In genomic region chr4:34582476-34582875, GRCm38 (mm10) we compare ENCODE assay signal across 11 mouse cellular contexts. TPM values are rescaled to one million over a fixed set of nuclear protein-coding genes. Genes with fewer than 3 reads are reported as not detected.
DNase-seq lines count a peak whose midpoint lies in the region; ATAC-seq and TF ChIP-seq lines count a peak whose summit lies in the region.
"Had no signal": no experiment of that assay in that cellular context is flagged by ENCODE, and none has a peak within 500 bp of the region (broad histone marks: within the 10 kb centered on the region; RNA-seq: fewer than 3 reads in every experiment).

No protein-coding gene starts in this region.

- no peaks in the 10 kb centered on the region for H3K9me3 ChIP-seq in intestine, embryonic 15.5 days
- H3K9me3 ChIP-seq in intestine, postnatal 0 days (ENCODE audit: control insufficient read depth) = no peaks in the 10 kb centered on the region
- H3K9me3 ChIP-seq in ES-E14 (ENCODE audit: control insufficient read depth, insufficient read depth, low read depth, low read length) = no peaks in the 10 kb centered on the region
- no peaks in the 10 kb centered on the region for H3K9me3 ChIP-seq in neural tube, embryonic 14.5 days (ENCODE audit: control insufficient read depth, low read length)

- TF ChIP-seq CTCF in intestine, postnatal 0 days (IDR thresholded peaks at IDR 0.05; ENCODE audit: low read depth) = no peak
- TF ChIP-seq CTCF in gastrocnemius, adult 2 months (IDR thresholded peaks at IDR 0.05) = no peak

- in situ Hi-C loops in ES-E14 (cut with MboI; ENCODE audit: low sequenced_read_pairs in 2 of 2, unreplicated experiment in 2 of 2) = no loop called here

- intact Hi-C loops in gastrocnemius, adult 2 months (cut with DNase I) = no loop called here

- no peaks in the 10 kb centered on the region for H3K27me3 ChIP-seq in intestine, embryonic 15.5 days (replicated peaks)
- no peaks in the 10 kb centered on the region for H3K27me3 ChIP-seq in intestine, postnatal 0 days (replicated peaks; ENCODE audit: control insufficient read depth, insufficient read depth, low read length)
- H3K27me3 ChIP-seq in neural tube, embryonic 14.5 days (ENCODE audit: control insufficient read depth, insufficient read depth, low read length) = no peaks in the 10 kb centered on the region

- 74% methylated on average over 5 of the region's 5 CpGs for WGBS in intestine, embryonic 15.5 days
- 58% methylated on average over 5 of the region's 5 CpGs for WGBS in intestine, postnatal 0 days
- 49% methylated on average over 5 of the region's 5 CpGs for WGBS in neural tube, embryonic 14.5 days

- no peak overlapping the region for H3K9ac ChIP-seq in intestine, embryonic 15.5 days
- no peak overlapping the region for H3K9ac ChIP-seq in intestine, postnatal 0 days (ENCODE audit: low read depth, low read length)
- H3K9ac ChIP-seq in ES-E14 (ENCODE audit: insufficient read depth, low read depth, low read length, poor library complexity, severe bottlenecking) = no peak overlapping the region
- H3K9ac ChIP-seq in neural tube, embryonic 14.5 days (replicated peaks; ENCODE audit: low read depth, low read length) = no peak overlapping the region
- H3K9ac ChIP-seq: liver, postnatal 0 days had no signal

- H3K27ac ChIP-seq in intestine, embryonic 15.5 days = no peak overlapping the region
- H3K27ac ChIP-seq in intestine, postnatal 0 days (ENCODE audit: low read depth, low read length) = no peak overlapping the region
- H3K27ac ChIP-seq in ES-E14 (ENCODE audit: insufficient read depth, low read depth, low read length, poor library complexity, severe bottlenecking) = no peak overlapping the region; the same call in 1 of the 2 replicates
- H3K27ac ChIP-seq in neural tube, embryonic 14.5 days (ENCODE audit: low read depth, low read length) = no peak overlapping the region
- no peak overlapping the region for H3K27ac ChIP-seq in gastrocnemius, adult 2 months

- H3K4me1 ChIP-seq in intestine, embryonic 15.5 days (replicated peaks) = no peaks in the 10 kb centered on the region
- no peaks in the 10 kb centered on the region for H3K4me1 ChIP-seq in intestine, postnatal 0 days (replicated peaks; ENCODE audit: control insufficient read depth, insufficient read depth, low read length)
- peaks cover 0 to 9% of the 10 kb centered on the region in 2 experiments; a peak in 2 of 4 replicates for H3K4me1 ChIP-seq in ES-E14 (ENCODE audit: control insufficient read depth in 2 of 2, insufficient read depth in 2 of 2, low read length in 2 of 2, poor library complexity in 1 of 2)
- no peaks in the 10 kb centered on the region for H3K4me1 ChIP-seq in neural tube, embryonic 14.5 days (ENCODE audit: control insufficient read depth, insufficient read depth, low read length)

- no peak overlapping the region for H3K4me2 ChIP-seq in intestine, embryonic 15.5 days (replicated peaks)
- no peak overlapping the region for H3K4me2 ChIP-seq in intestine, postnatal 0 days (replicated peaks; ENCODE audit: low read depth)
- no peak overlapping the region for H3K4me2 ChIP-seq in neural tube, embryonic 14.5 days (ENCODE audit: low read depth, low read length)

- peak; percentile 47; the same call in 1 of the 2 replicates for ATAC-seq in intestine, embryonic 15.5 days
- ATAC-seq in intestine, postnatal 0 days = no peak
- peak; percentile 49 for ATAC-seq in neural tube, embryonic 14.5 days (ENCODE audit: low read depth)
- ATAC-seq: liver, postnatal 0 days had no signal

- no peak overlapping the region for H3K4me3 ChIP-seq in intestine, embryonic 15.5 days (replicated peaks)
- no peak overlapping the region for H3K4me3 ChIP-seq in intestine, postnatal 0 days (ENCODE audit: low read depth, low read length)
- H3K4me3 ChIP-seq in ES-E14 (ENCODE audit: insufficient read depth in 1 of 2, low read depth in 1 of 2, low read length in 2 of 2, poor library complexity in 1 of 2, severe bottlenecking in 1 of 2) = no peak overlapping the region
- H3K4me3 ChIP-seq in neural tube, embryonic 14.5 days (ENCODE audit: low read depth, low read length) = no peak overlapping the region
- no peak overlapping the region for H3K4me3 ChIP-seq in gastrocnemius, adult 2 months

- H3K36me3 ChIP-seq in intestine, embryonic 15.5 days = peaks cover 12% of the 10 kb centered on the region; the same call in 1 of the 2 replicates
- peaks cover 58% of the 10 kb centered on the region for H3K36me3 ChIP-seq in intestine, postnatal 0 days (ENCODE audit: control insufficient read depth, insufficient read depth)
- H3K36me3 ChIP-seq in ES-E14 (ENCODE audit: control insufficient read depth, insufficient read depth, low read length, poor library complexity, severe bottlenecking) = peaks cover 33% of the 10 kb centered on the region
- peaks cover 35% of the 10 kb centered on the region for H3K36me3 ChIP-seq in neural tube, embryonic 14.5 days (ENCODE audit: control insufficient read depth, insufficient read depth, low read length)

- DNase-seq in adrenal gland, postnatal 14 days = peak; percentile 16
- DNase-seq in adrenal gland, postnatal 25 days = no peak
- peak; percentile 31 for DNase-seq in ES-E14 (ENCODE audit: low read depth, low spot score)
- no peak for DNase-seq in embryo, embryonic 10.5 days (ENCODE audit: low spot score)
- DNase-seq in gastrocnemius, adult 2 months = no peak
- DNase-seq: cerebellum, adult 9-10 months; kidney, postnatal 36 days; liver, postnatal 0 days had no signal

TF ChIP-seq in ES-E14, 5 proteins besides CTCF, POLR2A, EP300 and RAD21:
- TF ChIP-seq ZC3H11A (IDR thresholded peaks at IDR 0.05; ENCODE audit: borderline replicate concordance, low read depth, low read length) (no peak), MAFK (IDR thresholded peaks at IDR 0.05; ENCODE audit: insufficient read depth, low read depth, low read length) (no peak), CHD2 (IDR thresholded peaks at IDR 0.05; ENCODE audit: low read depth, low read length) (no peak), HCFC1 (IDR thresholded peaks at IDR 0.05; ENCODE audit: borderline replicate concordance, insufficient read depth, low read length) (no peak), ZNF384 (IDR thresholded peaks at IDR 0.05; ENCODE audit: low read depth, low read length) (no peak)

RNA-seq across cellular contexts. Expression of gene Akirin2, which starts 31.7 kb away (rescaled TPM):
- 65.6 and 67.0 TPM in 2 replicates for total RNA-seq in adrenal gland, postnatal 14 days (2021)
- 70.2 and 79.2 TPM in 2 replicates for total RNA-seq in adrenal gland, postnatal 25 days (2021)
- polyA plus RNA-seq in intestine, embryonic 15.5 days (2015; fragmentation: Nextera tagmentation; extraction: Ambion mirVana) = 43.8 and 51.3 TPM in 2 replicates
- polyA plus RNA-seq in intestine, postnatal 0 days (2015; fragmentation: Nextera tagmentation; extraction: Ambion mirVana) = 32.2 and 36.6 TPM in 2 replicates
- total RNA-seq in ES-E14 (2012; rRNA removed) = 37.4 and 56.4 TPM in 2 replicates
- 82.1 and 97.2 TPM in 2 replicates for polyA plus RNA-seq in neural tube, embryonic 14.5 days (2014; fragmentation: Nextera tagmentation; extraction: Ambion mirVana)
- total RNA-seq in gastrocnemius, adult 2 months (2021) = 10 to 100 TPM; 42.9 to 60.6 TPM

RNA-seq across cellular contexts. Expression of gene Orc3, which starts 32.3 kb away (rescaled TPM):
- total RNA-seq in adrenal gland, postnatal 14 days (2021) = 62.1 and 76.6 TPM in 2 replicates
- total RNA-seq in adrenal gland, postnatal 25 days (2021) = 67.7 and 70.0 TPM in 2 replicates
- 65.7 and 78.8 TPM in 2 replicates for polyA plus RNA-seq in intestine, embryonic 15.5 days (2015; fragmentation: Nextera tagmentation; extraction: Ambion mirVana)
- polyA plus RNA-seq in intestine, postnatal 0 days (2015; fragmentation: Nextera tagmentation; extraction: Ambion mirVana) = 28.3 and 30.5 TPM in 2 replicates
- 72.9 and 73.9 TPM in 2 replicates for total RNA-seq in ES-E14 (2012; rRNA removed)
- polyA plus RNA-seq in neural tube, embryonic 14.5 days (2014; fragmentation: Nextera tagmentation; extraction: Ambion mirVana) = 101 and 102 TPM in 2 replicates
- 10 to 100 TPM; 38.2 to 38.9 TPM for total RNA-seq in gastrocnemius, adult 2 months (2021)

RNA-seq across cellular contexts. Expression of gene Rars2, which starts 32.3 kb away (rescaled TPM):
- total RNA-seq in adrenal gland, postnatal 14 days (2021) = 43.1 and 51.2 TPM in 2 replicates
- 39.6 and 46.2 TPM in 2 replicates for total RNA-seq in adrenal gland, postnatal 25 days (2021)
- 70.8 and 74.8 TPM in 2 replicates for polyA plus RNA-seq in intestine, embryonic 15.5 days (2015; fragmentation: Nextera tagmentation; extraction: Ambion mirVana)
- polyA plus RNA-seq in intestine, postnatal 0 days (2015; fragmentation: Nextera tagmentation; extraction: Ambion mirVana) = 27.4 and 31.1 TPM in 2 replicates
- 29.0 and 31.5 TPM in 2 replicates for total RNA-seq in ES-E14 (2012; rRNA removed)
- 54.8 and 59.4 TPM in 2 replicates for polyA plus RNA-seq in neural tube, embryonic 14.5 days (2014; fragmentation: Nextera tagmentation; extraction: Ambion mirVana)
- 10 to 100 TPM; 18.2 to 22.1 TPM for total RNA-seq in gastrocnemius, adult 2 months (2021)

Comparison
In these comparisons a context has a peak if more than half of its experiments do, and no peak if none do; other contexts are left out.
1. DNase-seq: peak in adrenal gland, postnatal 14 days (single experiment) and ES-E14 (single experiment); none in adrenal gland, postnatal 25 days (single experiment), embryo, embryonic 10.5 days (single experiment) and gastrocnemius, adult 2 months (single experiment).